Mouse (Mus musculus): ENCODE measurements around the gene Tnrc6a.

The Tnrc6a gene

DNA sequence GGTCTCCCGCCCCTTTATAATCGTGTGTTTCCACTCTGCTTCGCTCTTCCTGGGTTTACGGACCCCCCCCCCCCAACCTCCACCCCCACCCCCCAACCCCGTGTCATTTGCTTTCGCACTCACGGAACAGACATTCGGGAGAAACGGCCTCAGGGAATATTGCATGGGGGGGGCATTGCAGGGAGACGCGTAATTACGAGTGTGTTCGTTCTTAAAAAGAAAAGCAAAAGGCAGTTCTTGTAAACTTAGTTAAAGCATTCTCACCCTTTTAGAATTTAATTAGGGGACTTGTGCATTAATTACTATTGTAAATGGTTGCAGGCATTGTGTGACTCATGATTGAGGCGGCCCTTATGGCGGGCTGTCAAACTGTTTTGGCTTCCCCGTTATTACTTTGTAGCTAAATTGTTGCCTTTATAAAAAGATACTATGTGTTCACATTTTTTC lies 1.1 kb downstream of the Tnrc6a start:
- no peak for DNase-seq (ENCODE audit: low spot score in 2 of 2)

DNA sequence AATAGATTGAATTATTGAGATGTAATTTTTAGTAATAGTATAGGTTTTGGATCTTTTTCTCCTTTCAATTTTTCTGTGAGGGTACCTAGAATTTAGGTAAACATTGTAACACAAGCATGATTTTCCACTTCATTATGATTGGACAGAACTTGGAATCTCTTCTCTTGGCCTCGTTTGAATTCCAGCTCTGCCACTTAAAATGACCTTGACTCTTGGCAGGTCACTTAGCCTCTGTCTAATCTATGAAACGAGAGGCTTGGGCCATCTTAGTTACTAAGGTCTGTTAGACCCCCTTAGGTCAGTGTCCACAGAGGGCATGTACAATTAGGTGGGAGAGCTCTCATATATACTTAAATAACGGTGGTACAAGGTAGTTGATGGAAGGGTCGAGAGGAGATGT lies 2.4 kb downstream of the Tnrc6a start:
- DNase-seq (ENCODE audit: low spot score in 2 of 2): no peak

DNA sequence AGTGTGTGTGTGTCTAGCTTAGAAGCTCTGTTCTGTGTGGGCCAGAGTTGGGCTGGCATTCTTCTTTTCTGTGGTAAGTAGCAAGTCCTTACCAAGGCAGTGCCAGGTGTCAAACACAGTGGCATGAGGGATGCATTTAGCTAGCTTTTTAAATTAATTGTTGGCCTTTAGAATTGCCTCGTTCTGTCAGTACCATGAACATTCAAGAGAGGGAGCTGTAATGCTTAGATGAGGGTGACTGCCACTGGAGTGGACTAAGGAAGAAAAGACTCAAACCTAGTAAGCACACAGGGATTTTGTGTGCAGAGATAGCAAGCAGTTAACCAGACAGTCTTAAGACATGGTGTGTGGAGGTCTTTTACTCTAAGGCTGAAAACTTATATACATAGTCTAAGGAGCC lies 3.6 kb downstream of the Tnrc6a start:
- no peak for DNase-seq (ENCODE audit: low spot score in 2 of 2)

DNA sequence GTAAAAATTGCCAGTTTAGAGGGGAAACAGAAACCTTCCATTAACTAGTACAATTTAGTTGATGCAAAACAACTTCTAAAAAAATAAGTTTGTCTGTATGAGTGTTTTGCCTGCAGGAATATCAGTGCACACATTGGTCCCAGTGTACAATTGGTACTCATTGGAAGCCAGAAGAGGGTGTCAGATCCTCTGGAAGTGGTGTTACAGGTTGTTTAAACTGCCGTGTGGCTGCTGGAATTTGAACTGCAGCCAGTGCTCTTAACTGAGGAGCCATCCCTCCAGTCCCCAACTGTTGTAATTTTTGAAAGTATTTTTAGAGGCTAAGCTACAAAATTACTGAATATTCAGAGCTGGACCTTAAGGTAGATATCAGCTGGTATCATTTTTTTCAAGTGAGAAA lies 4.3 kb downstream of the Tnrc6a start:
- no peak for DNase-seq (ENCODE audit: low spot score in 2 of 2)

DNA sequence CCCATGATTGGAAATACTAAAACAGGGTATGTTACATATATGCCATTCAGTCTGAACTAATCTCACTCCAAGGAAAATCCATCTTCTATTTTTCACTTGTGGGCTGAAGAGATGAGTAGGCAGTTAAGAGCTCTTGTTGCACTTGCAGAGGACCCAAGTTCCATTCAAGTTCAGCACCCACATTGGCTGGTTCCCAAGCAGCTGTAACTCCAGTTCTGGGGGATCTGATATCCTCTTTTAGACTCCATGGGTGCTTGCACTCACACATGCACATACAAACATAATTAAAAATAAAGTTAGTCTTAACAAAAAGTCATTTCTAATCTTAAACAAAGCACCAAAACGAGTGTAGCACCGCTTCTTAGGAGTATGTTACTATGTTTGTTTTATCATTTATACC lies 5.4 kb downstream of the Tnrc6a start:
- no peak for DNase-seq (ENCODE audit: low spot score in 2 of 2)

DNA sequence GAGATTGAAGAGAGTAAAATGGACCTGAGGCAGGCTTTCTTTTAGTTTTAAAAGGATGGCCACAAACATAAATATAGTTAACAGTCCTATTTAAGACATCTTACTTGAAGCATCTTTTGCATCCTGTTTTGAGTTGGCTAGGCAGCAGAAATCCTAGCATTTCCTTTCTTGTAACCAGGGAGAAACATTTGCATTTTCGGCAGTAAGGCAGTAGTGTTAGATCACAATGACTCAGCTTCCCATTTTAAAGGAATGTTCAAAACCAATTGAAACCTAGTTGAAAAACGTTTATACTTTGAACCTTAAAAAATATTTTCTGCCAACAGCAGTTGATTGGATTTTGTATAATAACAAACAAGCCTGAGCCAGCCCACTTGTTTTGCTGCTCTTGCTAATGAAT lies 6.5 kb downstream of the Tnrc6a start:
- DNase-seq (ENCODE audit: low spot score in 2 of 2): no peak

DNA sequence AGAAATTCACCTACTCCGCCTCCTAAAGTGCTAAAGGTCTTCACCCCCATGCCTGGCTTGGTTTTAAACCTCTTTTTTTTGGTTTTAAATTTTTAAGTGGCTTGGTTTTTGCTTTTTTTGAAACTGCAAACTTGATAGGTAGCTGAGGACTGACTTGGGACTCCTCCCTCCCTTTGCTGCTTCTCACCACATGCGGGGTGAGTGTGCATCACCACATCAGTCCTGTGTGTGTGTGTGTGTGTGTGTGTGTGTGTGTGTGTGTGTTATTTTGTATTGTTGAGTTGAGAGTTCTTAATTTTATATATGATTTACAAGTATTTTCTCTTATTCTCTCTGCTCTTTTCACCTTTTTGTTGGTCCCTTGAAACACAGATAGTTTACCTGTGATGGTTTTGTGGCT lies 8.7 kb downstream of the Tnrc6a start:
- DNase-seq (ENCODE audit: low spot score in 2 of 2): no peak

DNA sequence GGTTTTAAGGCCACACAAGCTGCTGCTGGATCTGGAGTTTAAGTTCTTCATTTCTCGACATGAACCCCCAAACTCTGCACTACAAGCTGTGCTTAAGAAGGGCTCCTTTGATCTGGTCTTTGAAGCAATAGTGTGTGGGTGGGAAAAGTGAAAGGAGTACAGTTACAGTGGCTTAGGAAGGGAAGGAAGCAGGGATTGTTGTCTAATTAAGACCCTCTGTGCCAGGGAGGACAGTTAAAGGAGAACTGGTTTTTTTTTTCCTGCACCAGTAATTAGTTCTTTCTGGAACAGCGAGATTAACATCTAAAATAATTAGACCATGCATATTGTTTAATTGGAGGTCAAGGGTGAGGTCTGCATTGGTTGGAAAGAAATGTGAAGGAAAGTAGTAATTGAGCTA lies 11.2 kb downstream of the Tnrc6a start:
- no peak for DNase-seq (ENCODE audit: low spot score in 2 of 2)

DNA sequence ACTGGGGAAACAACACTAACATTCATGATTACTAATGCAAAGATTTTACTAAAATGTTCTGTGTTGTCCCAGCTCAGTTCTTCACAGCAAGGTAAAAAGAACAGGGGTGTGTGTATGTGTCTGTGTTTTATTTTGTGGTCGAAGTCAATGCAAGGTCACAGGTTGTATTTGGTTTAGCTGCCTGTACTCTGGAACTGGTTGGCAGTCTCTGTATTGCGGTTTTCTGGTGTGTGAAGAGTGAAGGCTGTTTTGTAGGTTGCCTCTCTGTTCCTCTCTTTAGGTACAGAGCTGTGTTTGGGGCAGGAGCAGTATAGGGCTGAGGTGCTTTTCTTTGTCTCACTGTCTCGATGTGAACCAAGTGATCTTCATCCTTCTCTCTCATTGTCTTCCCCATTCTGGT lies 12.0 kb downstream of the Tnrc6a start:
- DNase-seq (ENCODE audit: low spot score in 2 of 2): no peak

DNA sequence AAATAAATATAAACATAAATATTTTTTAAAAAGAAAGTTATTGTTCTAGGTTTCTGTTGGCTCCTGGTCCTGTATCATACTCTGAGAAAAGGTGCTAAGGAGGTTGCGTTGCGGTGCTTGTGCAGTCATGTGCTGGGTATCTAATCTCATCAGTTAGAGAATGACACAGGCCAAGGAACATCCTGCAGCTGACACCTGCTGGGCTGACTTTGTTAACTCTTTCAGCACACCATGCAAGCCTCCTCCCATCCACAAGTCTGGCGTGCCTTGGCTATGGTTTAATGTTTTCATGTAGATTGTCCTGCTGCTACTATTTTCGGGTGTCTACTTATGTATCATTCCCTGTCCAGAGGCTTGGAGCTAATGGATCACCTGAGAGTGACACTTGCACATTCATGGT lies 14.3 kb downstream of the Tnrc6a start:
- DNase-seq (ENCODE audit: low spot score in 2 of 2): no peak

DNA sequence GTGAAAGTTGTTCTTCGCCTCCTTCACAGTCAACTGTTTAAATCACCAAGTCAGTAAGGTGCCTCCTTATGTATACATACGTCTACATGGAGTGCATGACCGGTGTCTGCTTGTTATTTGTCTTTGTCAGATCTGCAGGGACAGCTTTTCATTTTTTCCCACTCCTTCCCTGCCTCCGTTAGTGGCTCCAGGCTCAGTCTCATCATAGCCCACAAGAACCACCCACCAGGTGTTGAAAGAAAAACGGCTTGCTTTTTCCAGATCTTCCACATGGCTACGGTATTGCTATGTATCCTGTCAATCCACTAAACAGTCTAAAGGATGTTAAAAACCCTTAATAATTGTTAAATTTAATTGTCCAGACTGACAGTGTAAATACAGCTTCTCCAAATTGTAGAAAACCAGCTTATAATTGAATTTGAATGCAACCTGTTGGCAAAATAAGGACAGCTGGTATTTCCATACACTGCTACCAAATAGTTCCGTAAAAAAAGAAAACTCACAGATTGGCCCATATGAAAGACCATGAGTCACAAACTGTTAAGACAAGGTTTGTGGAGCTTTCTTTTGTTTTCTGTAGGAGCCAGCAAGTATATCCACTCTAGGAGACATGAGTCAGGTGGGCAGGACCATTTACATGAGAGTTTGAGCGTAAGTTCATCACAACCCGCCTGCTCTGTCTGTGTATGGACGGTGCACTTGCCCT lies 22.6 kb downstream of the Tnrc6a start:
- DNase-seq (ENCODE audit: low spot score in 2 of 2): peak; percentile 8 to 13

DNA sequence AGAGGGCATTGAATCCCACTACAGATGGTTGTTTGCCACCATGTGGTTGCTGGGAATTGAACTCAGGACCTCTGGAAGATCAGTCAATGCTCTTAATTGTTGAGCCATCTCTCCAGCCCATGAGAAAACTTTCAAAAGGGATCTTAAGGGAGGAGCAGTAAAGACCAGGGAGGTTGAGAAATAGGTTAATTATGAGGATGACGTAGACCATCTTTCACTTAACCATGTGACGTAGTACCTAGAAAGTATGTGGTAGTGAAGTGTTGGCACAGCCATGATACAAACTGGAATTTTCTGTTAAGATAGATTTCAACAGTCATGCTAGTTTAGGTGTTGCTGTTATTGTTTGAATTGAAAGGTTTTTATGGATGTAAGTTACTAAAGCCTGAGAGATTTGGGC lies 24.1 kb downstream of the Tnrc6a start:
- no peak for DNase-seq (ENCODE audit: low spot score in 2 of 2)

DNA sequence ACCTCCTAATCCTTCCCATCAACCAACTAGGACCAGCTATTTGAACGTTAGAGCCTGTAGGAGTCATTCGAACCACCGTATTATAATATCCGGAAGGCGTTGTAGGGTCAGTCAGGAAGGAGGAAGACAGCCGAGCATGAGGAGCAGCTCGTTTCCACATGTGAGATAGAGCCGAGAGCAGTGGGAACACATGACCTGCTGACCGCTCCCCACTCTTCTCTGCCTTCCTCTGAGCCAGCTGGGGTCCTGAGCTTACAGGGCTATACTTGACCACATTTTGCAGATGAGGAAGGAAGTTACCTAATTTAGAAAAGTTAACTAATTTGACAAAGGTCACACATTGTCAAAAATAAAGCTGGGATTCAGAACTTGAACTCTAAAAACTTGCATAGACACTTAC lies 25.2 kb downstream of the Tnrc6a start:
- DNase-seq (ENCODE audit: low spot score in 2 of 2): no peak

DNA sequence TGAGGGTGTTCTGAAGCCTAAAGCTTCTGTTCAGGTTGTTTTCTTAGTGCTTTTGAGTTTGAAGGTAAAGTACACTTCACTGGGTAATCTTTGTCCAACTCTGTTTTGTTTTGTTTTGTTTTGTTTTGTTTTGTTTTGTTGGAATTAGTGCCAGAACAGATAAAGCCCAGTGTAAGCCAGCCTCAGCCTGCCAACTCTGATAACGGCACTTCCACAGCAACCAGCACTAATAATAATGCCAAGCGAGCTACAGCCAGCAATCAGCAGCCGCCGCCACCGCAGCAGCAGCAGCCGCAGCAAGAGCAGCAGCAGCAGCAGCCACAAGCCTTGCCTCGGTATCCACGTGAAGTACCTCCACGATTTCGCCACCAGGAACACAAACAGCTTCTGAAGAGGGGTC lies 38.7 kb downstream of the Tnrc6a start:
- no peak for DNase-seq (ENCODE audit: low spot score in 2 of 2)

DNA sequence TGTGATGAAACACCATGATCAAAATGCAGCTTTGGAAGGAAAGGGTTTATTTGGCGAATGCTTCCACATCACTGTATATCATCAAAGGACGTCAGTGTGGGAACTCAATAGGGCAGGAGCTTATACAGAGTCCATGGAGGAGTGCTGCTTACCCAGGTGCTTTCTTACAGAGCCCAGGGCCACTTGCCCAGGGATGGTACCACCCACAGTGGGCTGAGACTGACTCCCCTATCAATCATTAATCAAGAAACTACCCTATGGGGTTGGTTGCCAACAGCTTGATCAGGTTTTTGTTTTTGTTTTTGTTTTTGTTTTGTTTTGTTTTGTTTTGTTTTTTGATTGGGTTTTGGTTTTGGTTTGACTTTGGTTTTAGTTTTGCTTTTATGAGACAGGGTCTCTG lies 43.8 kb downstream of the Tnrc6a start:
- DNase-seq (ENCODE audit: low spot score in 2 of 2): no peak

DNA sequence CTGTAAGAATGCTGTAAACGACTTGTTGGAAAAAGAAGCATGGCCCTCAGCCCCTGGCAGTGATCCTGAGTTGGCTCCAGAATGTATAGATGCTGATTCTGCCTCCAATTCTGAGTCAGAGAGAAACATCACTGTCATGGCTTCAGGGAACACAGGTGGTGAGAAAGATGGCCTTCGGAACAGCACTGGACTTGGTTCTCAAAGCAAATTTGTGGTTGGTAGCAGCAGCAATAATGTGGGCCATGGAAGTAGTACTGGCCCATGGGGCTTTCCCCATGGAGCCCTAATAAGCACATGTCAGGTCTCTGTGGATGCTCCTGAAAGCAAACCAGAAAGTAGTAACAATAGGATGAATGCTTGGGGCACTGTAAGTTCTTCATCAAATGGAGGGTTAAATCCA lies 45.9 kb downstream of the Tnrc6a start:
- DNase-seq (ENCODE audit: low spot score in 2 of 2): no peak

DNA sequence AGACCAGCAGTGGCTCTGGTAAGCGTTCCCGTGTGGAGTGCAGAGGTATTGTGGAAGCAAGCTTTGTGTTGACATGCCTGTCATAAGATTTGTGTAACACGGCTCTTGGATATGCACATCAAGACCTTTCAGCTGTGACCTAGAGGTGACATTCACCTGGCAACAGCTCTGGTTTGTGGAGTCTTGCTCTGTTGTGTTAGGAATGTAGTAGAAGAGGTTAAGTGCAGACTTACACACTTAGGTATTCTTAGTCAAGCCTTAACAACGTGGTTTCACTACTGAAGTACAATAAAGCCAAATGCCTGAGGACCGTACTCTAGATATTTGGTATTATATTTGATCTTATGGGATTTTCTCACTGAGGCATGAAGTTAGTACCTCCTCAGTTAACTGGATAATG lies 48.4 kb downstream of the Tnrc6a start:
- no peak for DNase-seq (ENCODE audit: low spot score in 2 of 2)

DNA sequence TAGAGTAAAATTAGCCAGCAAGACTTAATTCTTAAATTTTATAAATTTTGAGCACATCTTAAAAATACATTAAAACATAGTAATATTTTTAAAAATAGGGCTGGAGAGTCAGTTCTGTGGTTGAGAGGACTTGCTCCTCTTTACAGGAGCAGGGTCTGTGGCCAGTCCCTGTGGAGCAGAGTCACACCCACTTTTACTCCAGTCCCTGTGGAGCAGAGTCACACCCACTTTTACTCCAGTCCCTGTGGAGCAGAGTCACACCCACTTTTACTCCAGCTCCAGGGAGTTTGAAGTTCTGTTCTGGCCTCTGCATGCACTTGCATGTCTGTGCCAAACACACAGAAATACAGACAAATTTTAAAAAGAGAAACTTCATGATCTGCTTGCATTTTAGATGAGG lies 53.5 kb downstream of the Tnrc6a start:
- DNase-seq (ENCODE audit: low spot score in 2 of 2): no peak

DNA sequence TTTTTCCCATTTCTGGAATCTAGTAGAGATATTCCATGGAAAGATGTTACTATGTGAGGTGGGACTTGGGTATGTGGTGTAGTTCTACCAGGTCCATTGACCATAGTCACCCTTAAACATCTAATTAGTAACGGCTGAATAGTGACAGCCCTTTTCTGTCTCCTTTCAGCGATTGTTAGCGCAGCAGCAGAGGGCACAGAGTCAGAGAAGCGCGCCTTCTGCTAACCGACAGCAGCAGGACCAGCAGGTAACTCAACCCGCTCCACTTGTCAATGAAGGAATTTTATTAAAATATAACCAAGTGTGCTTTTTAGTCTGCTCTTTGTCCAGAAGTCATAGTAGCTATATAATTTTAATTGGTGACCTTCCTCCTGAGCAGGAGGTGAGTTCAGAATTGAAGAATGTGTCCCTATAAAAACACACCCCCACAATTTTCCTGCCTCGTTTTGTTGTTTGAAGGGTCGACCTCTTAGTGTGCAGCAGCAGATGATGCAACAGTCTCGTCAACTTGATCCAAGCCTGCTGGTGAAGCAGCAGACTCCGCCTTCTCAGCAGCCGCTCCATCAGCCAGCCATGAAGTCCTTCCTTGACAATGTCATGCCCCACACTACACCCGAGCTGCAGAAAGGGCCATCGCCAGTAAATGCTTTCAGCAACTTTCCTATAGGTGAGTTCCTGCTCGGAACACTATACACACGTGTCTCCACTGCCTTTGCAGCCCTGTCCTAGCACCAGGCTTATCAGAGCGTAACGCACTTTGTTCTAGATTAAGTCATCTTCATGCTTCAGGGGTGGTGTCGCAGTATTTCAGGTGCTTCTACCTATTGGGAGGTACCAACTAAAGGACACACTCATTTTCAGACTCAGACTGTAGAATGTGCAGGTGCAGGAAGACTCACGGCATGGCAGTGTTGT lies 58.4 kb downstream of the Tnrc6a start:
- no peak for DNase-seq (ENCODE audit: low spot score in 2 of 2)

DNA sequence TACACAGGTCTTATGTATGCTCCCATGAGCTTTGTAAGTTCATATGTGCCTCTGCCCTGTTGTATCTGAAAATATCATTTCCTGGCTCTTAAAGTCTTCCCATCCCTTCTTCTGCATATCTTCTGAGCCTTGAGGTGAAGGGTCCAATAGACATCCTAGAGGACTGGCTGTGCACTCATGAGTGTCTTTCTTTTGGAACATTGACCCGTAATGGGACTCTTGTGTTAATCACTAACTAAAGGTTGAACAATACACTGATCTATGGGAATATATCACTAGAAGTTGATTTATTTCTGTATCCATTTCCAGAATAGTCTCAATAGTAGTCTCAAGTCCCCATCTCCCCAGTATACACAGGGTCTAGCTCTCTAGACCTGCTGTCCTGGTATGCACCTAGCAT lies 61.2 kb downstream of the Tnrc6a start:
- DNase-seq (ENCODE audit: low spot score in 2 of 2): no peak

DNA sequence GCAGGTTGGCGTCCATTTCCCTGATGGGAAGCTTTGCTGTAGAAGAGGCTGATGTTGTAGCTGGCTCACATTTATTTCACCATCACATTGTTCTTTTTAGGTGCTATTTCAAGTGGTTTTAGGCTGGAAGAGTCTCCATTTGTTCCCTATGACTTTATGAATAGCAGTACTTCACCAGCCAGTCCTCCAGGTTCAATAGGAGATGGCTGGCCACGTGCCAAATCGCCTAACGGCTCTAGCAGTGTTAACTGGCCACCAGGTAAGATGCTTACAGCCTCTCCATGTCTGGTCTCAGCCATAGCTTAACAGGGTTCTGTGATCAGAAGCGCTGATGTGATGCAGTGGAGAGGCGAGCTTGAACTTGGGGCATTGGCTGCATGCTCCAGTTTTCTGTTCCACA lies 62.8 kb downstream of the Tnrc6a start:
- DNase-seq (ENCODE audit: low spot score in 2 of 2): no peak

DNA sequence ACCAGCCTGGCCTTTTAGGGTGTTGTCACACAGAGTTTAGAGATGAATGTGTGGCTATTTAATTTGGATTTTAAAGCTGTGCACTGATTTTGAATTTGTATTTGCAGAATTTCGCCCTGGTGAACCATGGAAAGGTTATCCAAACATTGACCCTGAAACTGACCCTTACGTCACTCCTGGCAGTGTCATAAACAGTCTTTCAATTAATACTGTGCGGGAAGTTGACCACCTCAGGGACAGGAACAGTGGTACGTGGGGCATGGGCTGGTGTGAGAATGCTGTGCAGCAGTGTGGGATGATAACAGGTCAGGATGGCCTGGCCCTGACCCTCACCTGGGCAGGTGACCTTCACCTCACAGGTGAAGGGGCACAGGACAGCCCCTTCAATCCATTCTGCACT lies 63.6 kb downstream of the Tnrc6a start:
- no peak for DNase-seq (ENCODE audit: low spot score in 2 of 2)

DNA sequence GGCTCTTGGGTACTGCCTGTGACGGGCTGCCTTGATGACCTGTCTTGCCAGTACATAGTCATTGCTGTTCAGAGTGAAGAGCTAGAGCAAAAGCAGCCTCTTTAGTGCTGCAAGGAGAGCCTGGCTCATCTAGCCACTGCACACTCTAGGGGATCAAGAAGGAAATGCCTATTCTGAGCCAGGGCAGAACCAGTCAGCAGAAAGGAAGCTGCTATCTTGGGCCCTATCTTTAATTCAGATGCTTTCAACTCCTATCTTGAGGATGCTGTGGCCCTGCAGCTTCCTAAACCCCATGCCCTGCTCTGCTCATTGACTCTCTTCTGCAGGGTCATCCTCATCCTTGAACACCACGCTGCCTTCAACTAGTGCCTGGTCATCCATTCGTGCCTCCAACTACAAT lies 64.8 kb downstream of the Tnrc6a start:
- DNase-seq (ENCODE audit: low spot score in 2 of 2): no peak

All from right cerebral cortex, postnatal 36 days (tissue).